Mouse (Mus musculus): ENCODE measurements around the gene Plpp3.

DNA sequence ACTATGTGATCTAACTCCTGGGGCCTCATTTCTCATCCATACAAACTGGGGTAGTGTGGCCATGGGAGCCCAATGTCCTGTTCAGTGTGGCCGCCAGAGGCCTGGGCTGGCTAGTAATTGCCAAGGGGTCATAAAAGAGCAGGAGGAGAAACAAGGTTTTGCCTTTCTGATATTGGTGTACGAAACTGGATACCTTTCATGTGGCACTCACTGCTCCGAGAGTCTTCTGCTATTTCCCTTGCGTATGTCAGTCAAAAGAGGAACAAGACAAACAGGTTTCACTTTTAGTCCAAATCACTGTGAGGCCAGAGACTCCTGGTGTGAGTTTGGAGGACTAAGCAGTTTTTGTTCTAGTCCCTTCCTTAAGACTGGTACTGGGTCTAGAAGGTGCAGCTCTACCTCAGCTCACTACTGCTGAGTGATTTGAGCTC, 6.8 kb downstream of the Plpp3 start:
- TF ChIP-seq GATA1 (IDR thresholded peaks at IDR 0.05; ENCODE audit: borderline replicate concordance, low read length) (no peak), FLI1 (IDR thresholded peaks at IDR 0.05; ENCODE audit: low read length) (no peak)
